Mouse (Mus musculus): ENCODE results near the gene Gm10413. TPM values are rescaled to one million over a fixed set of nuclear protein-coding genes. Genes with fewer than 3 reads are reported as not detected.
"Not testable (repeated sequence)": the region's sequence is repeated elsewhere in the genome, so short reads cannot be mapped to it uniquely, and the experiment has no call there.

Gm10413 gene
- polyA plus RNA-seq (2015; fragmentation: Nextera tagmentation; extraction: Ambion mirVana), result not detected in 2 replicates

DNA sequence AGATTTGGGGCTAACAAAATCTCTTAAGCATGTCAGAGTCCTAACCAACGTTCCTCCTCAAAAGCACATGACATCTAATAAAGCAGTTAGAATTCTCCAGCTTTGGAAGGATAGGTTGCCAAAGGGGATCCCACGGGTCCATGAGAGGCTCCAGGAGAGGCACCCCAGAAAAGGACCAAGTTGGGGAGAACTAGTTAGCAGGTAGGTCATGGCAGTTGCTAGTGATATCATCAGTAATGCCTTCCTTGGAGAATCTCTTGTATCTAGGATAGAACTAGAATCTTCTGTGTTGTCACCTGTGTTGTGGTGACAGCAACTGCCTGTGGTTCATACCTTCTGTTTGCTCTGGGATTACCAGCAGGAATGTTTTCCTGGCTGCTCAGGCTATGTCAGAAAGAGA is at the start of gene Gm10413:
TSS of gene Gm10413 (plus strand) at position 301 of the 400 bp plus-strand sequence.
- not testable (repeated sequence) for H3K4me2 ChIP-seq (ENCODE audit: low read length); H3K27ac ChIP-seq; H3K9me3 ChIP-seq (replicated peaks; ENCODE audit: low read length); DNase-seq (ENCODE audit: low spot score); H3K36me3 ChIP-seq (ENCODE audit: insufficient read depth, low read length); ATAC-seq (replicated peaks; ENCODE audit: low FRiP score, low read depth); H3K4me3 ChIP-seq (replicated peaks; ENCODE audit: low read depth, low read length); H3K27me3 ChIP-seq (ENCODE audit: insufficient read depth, low read length); H3K9ac ChIP-seq (ENCODE audit: low read depth, low read length); H3K4me1 ChIP-seq (replicated peaks; ENCODE audit: insufficient read depth, low read length)
- WGBS, result no CpG with 5 or more reads among the region's 2 CpGs

DNA sequence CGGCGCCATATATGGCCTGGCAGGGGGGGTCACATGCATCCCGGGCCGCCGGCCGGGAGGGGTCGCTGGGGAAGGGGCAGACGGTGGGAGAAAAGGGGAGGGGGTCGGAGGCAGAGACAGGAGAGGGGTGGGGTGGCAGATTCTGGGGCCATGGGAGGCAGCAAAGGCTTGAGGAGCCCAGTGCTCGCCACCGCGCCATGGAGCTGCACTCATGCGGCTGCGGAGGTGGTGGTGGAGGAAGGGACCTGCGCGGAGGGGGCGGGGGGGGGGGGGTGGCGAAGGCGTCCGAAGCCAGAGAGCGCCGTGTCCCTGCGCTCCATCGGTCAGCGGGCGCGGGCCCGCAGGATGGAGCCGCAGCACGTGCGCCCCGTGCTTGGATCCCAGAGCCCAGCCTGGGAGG is 17.4 kb downstream of the Gm10413 start, which contains the start of gene Gm10409:
TSS of gene Gm10409 (plus strand) at position 301 of the 400 bp plus-strand sequence.
- ATAC-seq (replicated peaks; ENCODE audit: low FRiP score, low read depth); H3K36me3 ChIP-seq (ENCODE audit: insufficient read depth, low read length); H3K9ac ChIP-seq (ENCODE audit: low read depth, low read length); H3K9me3 ChIP-seq (replicated peaks; ENCODE audit: low read length); H3K4me3 ChIP-seq (replicated peaks; ENCODE audit: low read depth, low read length); DNase-seq (ENCODE audit: low spot score); H3K27me3 ChIP-seq (ENCODE audit: insufficient read depth, low read length); H3K27ac ChIP-seq; H3K4me1 ChIP-seq (replicated peaks; ENCODE audit: insufficient read depth, low read length); H3K4me2 ChIP-seq (ENCODE audit: low read length): not testable (repeated sequence)
- no CpG with 5 or more reads among the region's 32 CpGs for WGBS

DNA sequence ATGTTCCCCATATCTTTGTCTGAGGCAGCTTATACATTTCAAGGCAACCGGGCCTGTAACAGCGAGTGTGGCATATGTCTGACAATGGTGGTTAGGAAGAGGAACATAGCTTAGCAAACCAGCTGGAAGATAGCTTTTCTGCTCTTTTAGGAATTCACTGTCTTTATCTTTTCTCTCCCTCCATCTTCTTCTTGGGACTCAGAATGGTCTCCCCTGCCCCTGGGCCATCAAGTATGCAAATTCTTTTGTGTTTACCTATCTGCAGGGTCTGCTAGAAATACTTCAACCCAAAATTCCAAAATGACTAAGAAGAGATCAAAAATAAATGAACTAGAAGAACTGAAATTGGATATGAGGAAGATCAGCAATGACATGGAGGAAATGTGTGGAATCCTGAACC is 32.9 kb downstream of the Gm10413 start, which contains the start of gene Gm3005:
TSS of gene Gm3005 (plus strand) at position 301 of the 400 bp plus-strand sequence.
- H3K27ac ChIP-seq; ATAC-seq (replicated peaks; ENCODE audit: low FRiP score, low read depth); H3K27me3 ChIP-seq (ENCODE audit: insufficient read depth, low read length); H3K9ac ChIP-seq (ENCODE audit: low read depth, low read length); H3K4me2 ChIP-seq (ENCODE audit: low read length); H3K4me1 ChIP-seq (replicated peaks; ENCODE audit: insufficient read depth, low read length); H3K9me3 ChIP-seq (replicated peaks; ENCODE audit: low read length); H3K36me3 ChIP-seq (ENCODE audit: insufficient read depth, low read length); H3K4me3 ChIP-seq (replicated peaks; ENCODE audit: low read depth, low read length); DNase-seq (ENCODE audit: low spot score): not testable (repeated sequence)
- WGBS, result no CpG with 5 or more reads among the region's 2 CpGs

DNA sequence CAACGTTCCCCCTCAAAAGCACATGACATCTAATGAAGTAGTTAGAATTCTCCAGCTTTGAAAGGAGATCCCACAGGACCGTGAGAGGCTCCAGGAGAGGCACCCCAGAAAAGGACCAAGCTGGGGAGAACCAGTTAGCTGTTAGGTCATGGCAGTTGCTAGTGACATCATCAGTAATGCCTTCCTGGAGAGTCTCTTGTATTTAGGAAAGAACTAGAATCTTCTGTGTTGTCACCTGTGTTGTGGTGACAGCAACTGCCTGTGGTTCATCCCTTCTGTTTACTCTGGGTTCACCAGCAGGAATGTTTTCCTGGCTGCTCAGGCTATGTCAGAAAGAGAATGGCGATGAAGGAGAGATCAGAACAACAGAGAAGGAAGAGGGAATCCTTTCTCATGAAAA is 54.2 kb downstream of the Gm10413 start, which contains the start of gene Gm10408:
TSS of gene Gm10408 (plus strand) at position 301 of the 400 bp plus-strand sequence.
- not testable (repeated sequence) for ATAC-seq (replicated peaks; ENCODE audit: low FRiP score, low read depth); DNase-seq (ENCODE audit: low spot score); H3K9me3 ChIP-seq (replicated peaks; ENCODE audit: low read length); H3K27ac ChIP-seq; H3K9ac ChIP-seq (ENCODE audit: low read depth, low read length); H3K27me3 ChIP-seq (ENCODE audit: insufficient read depth, low read length); H3K4me2 ChIP-seq (ENCODE audit: low read length); H3K4me3 ChIP-seq (replicated peaks; ENCODE audit: low read depth, low read length); H3K4me1 ChIP-seq (replicated peaks; ENCODE audit: insufficient read depth, low read length); H3K36me3 ChIP-seq (ENCODE audit: insufficient read depth, low read length)
- WGBS, result no CpG with 5 or more reads among the region's 3 CpGs

Other genes starting within 250 kb of the Gm10413 start
- not detected in 2 replicates for gene Gm5795, start 206.8 kb upstream of the Gm10413 start, polyA plus RNA-seq (2015; fragmentation: Nextera tagmentation; extraction: Ambion mirVana)
- 3.1 and 3.5 TPM in 2 replicates for gene D830030K20Rik, start 186.6 kb upstream of the Gm10413 start, polyA plus RNA-seq (2015; fragmentation: Nextera tagmentation; extraction: Ambion mirVana)
- gene Gm2956, start 62.5 kb upstream of the Gm10413 start, polyA plus RNA-seq (2015; fragmentation: Nextera tagmentation; extraction: Ambion mirVana), result not detected in 2 replicates
- gene Gm10409, start 17.5 kb downstream of the Gm10413 start, polyA plus RNA-seq (2015; fragmentation: Nextera tagmentation; extraction: Ambion mirVana), result 0.47 and 0.49 TPM in 2 replicates
- gene Gm3005, start 33.0 kb downstream of the Gm10413 start, polyA plus RNA-seq (2015; fragmentation: Nextera tagmentation; extraction: Ambion mirVana), result 0.09 TPM in 2 replicates
- gene Gm10408, start 54.3 kb downstream of the Gm10413 start, polyA plus RNA-seq (2015; fragmentation: Nextera tagmentation; extraction: Ambion mirVana), result not detected in 2 replicates
- gene Gm3012, start 239.4 kb downstream of the Gm10413 start, polyA plus RNA-seq (2015; fragmentation: Nextera tagmentation; extraction: Ambion mirVana), result not detected in 2 replicates